Mouse (Mus musculus) neutrophil, adult 65 days (primary cell): ENCODE results near the gene Vamp2. TPM values are rescaled to one million over a fixed set of nuclear protein-coding genes. Genes with fewer than 3 reads are reported as not detected.

Experiments used
- total RNA-seq: library from RNA; stranded (reverse); gene quantifications from 2 replicates; pipeline ENCODE4 v1.2.4, GENCODE M21; 2023

Gene Vamp2
- 204 and 249 TPM in 2 replicates for total RNA-seq

GRCm38 (mm10) chr11:69088103-69088855, at the start of gene Vamp2:
Gene Vamp2 (plus strand): TSS chr11:69088490.

GRCm38 (mm10) chr11:69045531-69046394, 42.5 kb upstream of the Vamp2 start, which contains the start of gene Aurkb:
Gene Aurkb (plus strand): TSS chr11:69045647.

GRCm38 (mm10) chr11:69059357-69059974, 28.8 kb upstream of the Vamp2 start, which contains the start of gene Borcs6:
Gene Borcs6 (plus strand): TSS chr11:69059717.

GRCm38 (mm10) chr11:69070590-69071222, 17.6 kb upstream of the Vamp2 start, which contains the start of gene Tmem107:
Gene Tmem107 (plus strand): TSS chr11:69070806.

GRCm38 (mm10) chr11:69094697-69095429, 6.6 kb downstream of the Vamp2 start, which contains the start of gene Per1:
Gene Per1 (plus strand): TSS chr11:69095217.

GRCm38 (mm10) chr11:69120221-69121000, 32.1 kb downstream of the Vamp2 start, which contains the start of gene Hes7:
Gene Hes7 (plus strand): TSS chr11:69120404.

GRCm38 (mm10) chr11:69122336-69122951, 34.2 kb downstream of the Vamp2 start, which contains the start of gene 9130213A22Rik:
Gene 9130213A22Rik (minus strand): TSS chr11:69122589.

GRCm38 (mm10) chr11:69125852-69125918, 37.4 kb downstream of the Vamp2 start, which contains the start of gene Aloxe3:
Gene Aloxe3 (plus strand): TSS chr11:69125896.

Other genes with a start within 250 kb of the Vamp2 start
- 257 and 335 TPM in 2 replicates for gene Ndel1, start 216.6 kb upstream of the Vamp2 start, total RNA-seq
- not detected in 2 replicates for gene Rnf222, start 199.9 kb upstream of the Vamp2 start, total RNA-seq
- gene Rpl26, start 186.9 kb upstream of the Vamp2 start, total RNA-seq = 419 and 636 TPM in 2 replicates
- gene Odf4, start 161.4 kb upstream of the Vamp2 start, total RNA-seq = not detected in 2 replicates
- gene Arhgef15, start 131.0 kb upstream of the Vamp2 start, total RNA-seq = not detected in 2 replicates
- gene Slc25a35, start 120.4 kb upstream of the Vamp2 start, total RNA-seq = 1.7 and 3.3 TPM in 2 replicates
- gene Rangrf, start 113.3 kb upstream of the Vamp2 start, total RNA-seq = 2.3 and 4.0 TPM in 2 replicates
- 14.2 and 18.1 TPM in 2 replicates for gene Pfas, start 80.0 kb upstream of the Vamp2 start, total RNA-seq
- gene Ctc1, start 72.6 kb upstream of the Vamp2 start, total RNA-seq = 26.5 and 40.5 TPM in 2 replicates
- gene Aurkb, start 42.8 kb upstream of the Vamp2 start, total RNA-seq = 66.6 and 91.0 TPM in 2 replicates
- 41.4 and 58.9 TPM in 2 replicates for gene Borcs6, start 28.8 kb upstream of the Vamp2 start, total RNA-seq
- 1.4 and 1.7 TPM in 2 replicates for gene Tmem107, start 17.7 kb upstream of the Vamp2 start, total RNA-seq
- 481 and 552 TPM in 2 replicates for gene Per1, start 6.7 kb downstream of the Vamp2 start, total RNA-seq
- not detected in 2 replicates for gene Hes7, start 31.9 kb downstream of the Vamp2 start, total RNA-seq
- not detected in 2 replicates for gene 9130213A22Rik, start 34.1 kb downstream of the Vamp2 start, total RNA-seq
- gene Aloxe3, start 37.4 kb downstream of the Vamp2 start, total RNA-seq = not detected in 2 replicates
- not detected in 2 replicates for gene Alox12b, start 68.5 kb downstream of the Vamp2 start, total RNA-seq
- 0.13 TPM in 1 of 2 replicates, not detected in the other for gene Alox8, start 109.4 kb downstream of the Vamp2 start, total RNA-seq
- not detected in 2 replicates for gene Gucy2e, start 148.5 kb downstream of the Vamp2 start, total RNA-seq
- gene Cntrob, start 235.3 kb downstream of the Vamp2 start, total RNA-seq = 10.1 and 10.6 TPM in 2 replicates
- 39.8 and 44.7 TPM in 2 replicates for gene Trappc1, start 235.5 kb downstream of the Vamp2 start, total RNA-seq
- gene Kcnab3, start 237.8 kb downstream of the Vamp2 start, total RNA-seq = 0.52 TPM in 1 of 2 replicates, not detected in the other